Mouse (Mus musculus) kidney, postnatal 36 days (tissue): ENCODE results near the gene Dnajc16.

Experiments used
- DNase-seq, 2 experiments: peaks; one replicate each; pipeline ENCODE4 v3.0.0; 2021 to 2022; ENCODE audit warnings: mixed read lengths in 2 of 2

Gene Dnajc16

GRCm38 (mm10) chr4:141722731-141723672, 67.7 kb downstream of the Dnajc16 start, which contains the start of gene Ddi2:
Gene Ddi2 (minus strand): TSS chr4:141723419.
- peak; percentile 92 to 96 for DNase-seq

- DNase-seq = peak in 1 of 2 experiments; percentile 54
These were observed 68.8 kb downstream of the Dnajc16 start for GRCm38 (mm10) chr4:141721961-141722360.

GRCm38 (mm10) chr4:141720761-141721523, 69.8 kb downstream of the Dnajc16 start:
- no peak for DNase-seq

- DNase-seq = no peak
These were observed 71.4 kb downstream of the Dnajc16 start for GRCm38 (mm10) chr4:141719304-141719703.

GRCm38 (mm10) chr4:141717633-141718032, 73.1 kb downstream of the Dnajc16 start:
- DNase-seq = no peak

- DNase-seq = no peak
These were observed 75.7 kb downstream of the Dnajc16 start for GRCm38 (mm10) chr4:141715027-141715426.

GRCm38 (mm10) chr4:141713598-141714142, 77.1 kb downstream of the Dnajc16 start:
- no peak for DNase-seq

GRCm38 (mm10) chr4:141711250-141711649, 79.5 kb downstream of the Dnajc16 start:
- no peak for DNase-seq
